Mouse (Mus musculus) right cerebral cortex, adult 2 months (tissue): ENCODE results near the gene Nkain2.
"Not testable (repeated sequence)": the region's sequence is repeated elsewhere in the genome, so short reads cannot be mapped to it uniquely, and the experiment has no call there.

Experiments used
- DNase-seq, 2 experiments: peaks; one replicate each; pipeline ENCODE4 v3.0.0; 2021 to 2022; ENCODE audit warnings: low spot score in 2 of 2

Gene Nkain2

GRCm38 (mm10) chr10:32060396-32060795 is 829.9 kb downstream of the Nkain2 start:
- peak in 1 of 2 experiments; percentile 12 for DNase-seq

- no peak for DNase-seq
Measured at GRCm38 (mm10) chr10:32058251-32058650, 832.0 kb downstream of the Nkain2 start.

GRCm38 (mm10) chr10:32052546-32053295 is 837.5 kb downstream of the Nkain2 start:
- peak; percentile 17 to 24 for DNase-seq

- DNase-seq, result peak in 1 of 2 experiments; percentile 36
Measured at GRCm38 (mm10) chr10:32052045-32052444, 838.2 kb downstream of the Nkain2 start.

- peak; percentile 31 to 43 for DNase-seq
Measured at GRCm38 (mm10) chr10:32029996-32030395, 860.3 kb downstream of the Nkain2 start.

- no peak for DNase-seq
Measured at GRCm38 (mm10) chr10:32018385-32018784, 871.9 kb downstream of the Nkain2 start.

- DNase-seq, result no peak
Measured at GRCm38 (mm10) chr10:32001216-32001753, 889.0 kb downstream of the Nkain2 start.

GRCm38 (mm10) chr10:31993205-31993604 is 897.1 kb downstream of the Nkain2 start:
- DNase-seq, result no peak

- no peak for DNase-seq
Measured at GRCm38 (mm10) chr10:31978387-31978786, 911.9 kb downstream of the Nkain2 start.

GRCm38 (mm10) chr10:31947178-31947726 is 943.0 kb downstream of the Nkain2 start:
- no peak for DNase-seq

- DNase-seq, result peak; percentile 12 to 17
Measured at GRCm38 (mm10) chr10:31931961-31932360, 958.3 kb downstream of the Nkain2 start.

GRCm38 (mm10) chr10:31927657-31928056 is 962.6 kb downstream of the Nkain2 start:
- DNase-seq, result peak in 1 of 2 experiments; percentile 24

GRCm38 (mm10) chr10:31920901-31921300 is 969.4 kb downstream of the Nkain2 start:
- DNase-seq, result not testable (repeated sequence)

GRCm38 (mm10) chr10:31907488-31907887 is 982.8 kb downstream of the Nkain2 start:
- no peak for DNase-seq

GRCm38 (mm10) chr10:31899501-31899900 is 990.8 kb downstream of the Nkain2 start:
- DNase-seq, result no peak

- DNase-seq, result no peak
Measured at GRCm38 (mm10) chr10:31873323-31873895, 1016.9 kb downstream of the Nkain2 start.

- no peak for DNase-seq
Measured at GRCm38 (mm10) chr10:31868275-31868674, 1022.0 kb downstream of the Nkain2 start.

GRCm38 (mm10) chr10:31827041-31827440 is 1063.2 kb downstream of the Nkain2 start:
- no peak for DNase-seq

- no peak for DNase-seq
Measured at GRCm38 (mm10) chr10:31812543-31812942, 1077.7 kb downstream of the Nkain2 start.

- peak; percentile 64 to 77 for DNase-seq
Measured at GRCm38 (mm10) chr10:31742443-31743057, 1147.7 kb downstream of the Nkain2 start.

GRCm38 (mm10) chr10:31728036-31728435 is 1162.2 kb downstream of the Nkain2 start:
- no peak for DNase-seq

GRCm38 (mm10) chr10:31647270-31647669 is 1243.0 kb downstream of the Nkain2 start:
- DNase-seq, result no peak
